8 mouse cellular contexts compared by ENCODE assay signal in genomic region chr1:98095246-98095990, GRCm38 (mm10). TPM values are rescaled to one million over a fixed set of nuclear protein-coding genes. Genes with fewer than 3 reads are reported as not detected.
DNase-seq lines count a peak whose midpoint lies in the region; ATAC-seq lines count a peak whose summit lies in the region.

Gene Pam, minus strand, starts transcription at chr1:98095646.

- H3K9me3 ChIP-seq in intestine, embryonic 15.5 days = no peaks in the 10 kb centered on the region

- H3K4me3 ChIP-seq in intestine, embryonic 15.5 days (replicated peaks) = peak within 1 kb of the TSS; percentile 64

- peak within 1 kb of the TSS; percentile 85 for H3K9ac ChIP-seq in intestine, embryonic 15.5 days

- DNase-seq in adrenal gland, postnatal 10 days = peak; percentile 95
- DNase-seq in embryo, embryonic 9.5 days (ENCODE audit: extremely low spot score) = peak; percentile 82
- DNase-seq in gastrocnemius, postnatal 4 days (ENCODE audit: low spot score in 2 of 2) = peak; percentile 72 to 85
- DNase-seq in left cerebral cortex, postnatal 25 days (ENCODE audit: low spot score in 2 of 2) = peak; percentile 74 to 77
- DNase-seq in right cerebral cortex, postnatal 25 days = peak; percentile 86
- peak; percentile 80 to 83 for DNase-seq in urinary bladder, postnatal 4 days (ENCODE audit: low spot score in 2 of 2)

- WGBS in intestine, embryonic 15.5 days = under 1% methylated on average over 79 of the region's 82 CpGs

- intact Hi-C loops in left cerebral cortex, postnatal 25 days (cut with DNase I) = loop anchor here (5.0 kb wide), 2 partner anchors 118 to 257 kb away; no protein-coding TSS in a partner anchor

- ATAC-seq in intestine, embryonic 15.5 days = peak; percentile 96
- ATAC-seq in megakaryocyte-erythroid progenitor cell, adult 5-6 weeks (replicated peaks; ENCODE audit: low FRiP score, low TSS enrichment, poor library complexity, severe bottlenecking) = peak; percentile 93

- peak within 1 kb of the TSS; percentile 88 for H3K4me2 ChIP-seq in intestine, embryonic 15.5 days (replicated peaks)

- no peaks in the 10 kb centered on the region for H3K27me3 ChIP-seq in intestine, embryonic 15.5 days (replicated peaks)

- H3K4me1 ChIP-seq in intestine, embryonic 15.5 days (replicated peaks) = peaks cover 12% of the 10 kb centered on the region; the same call in 1 of the 2 replicates

- H3K36me3 ChIP-seq in intestine, embryonic 15.5 days = no peaks in the 10 kb centered on the region

- H3K27ac ChIP-seq in intestine, embryonic 15.5 days = peak within 1 kb of the TSS; percentile 90

RNA-seq across cellular contexts. Expression of gene Pam, which starts in this region (rescaled TPM):
- 100 to 1,000 TPM; 205 to 219 TPM for total RNA-seq in adrenal gland, postnatal 10 days (2021)
- total RNA-seq in gastrocnemius, postnatal 4 days (2021) = 100 to 1,000 TPM in 1 of 2 experiments, 10 to 100 TPM in 1; 99.1 to 125 TPM
- polyA plus RNA-seq in intestine, embryonic 15.5 days (2015; fragmentation: Nextera tagmentation; extraction: Ambion mirVana) = 52.4 and 60.8 TPM in 2 replicates
- 100 to 1,000 TPM; 239 to 271 TPM for total RNA-seq in left cerebral cortex, postnatal 25 days (2021)
- 6.1 and 11.5 TPM in 2 replicates for total RNA-seq in megakaryocyte-erythroid progenitor cell, adult 5-6 weeks (2014; fragmentation: Nextera tagmentation)
- total RNA-seq in megakaryocyte-erythroid progenitor cell, adult 5-6 weeks (2017) = 19.7 and 22.3 TPM in 2 replicates

Comparison
In these comparisons a context has a peak if more than half of its experiments do, and no peak if none do; other contexts are left out.
1. Peak in every context shown above with its lines: DNase-seq, ATAC-seq, H3K4me3 ChIP-seq and H3K27ac ChIP-seq.
2. RNA of gene Pam (total RNA-seq): 239 to 271 TPM in left cerebral cortex, postnatal 25 days, 205 to 219 TPM in adrenal gland, postnatal 10 days and 99.1 to 125 TPM in gastrocnemius, postnatal 4 days; 6.1 to 22.3 TPM in megakaryocyte-erythroid progenitor cell, adult 5-6 weeks; every median in the first group is over 4 times any median in the second.